Mouse (Mus musculus) liver, embryonic 11.5 days (tissue): ENCODE measurements around the gene Pnkp. TPM values are rescaled to one million over a fixed set of nuclear protein-coding genes. Genes with fewer than 3 reads are reported as not detected.

ENCODE experiments used
- ATAC-seq: fragments of 200-750 bp; cut with Nextera tagmentation; replicated peaks from 2 replicates; pipeline ENCODE4 v1.8.0; 2017; ENCODE audit warnings: moderate number of reproducible peaks, mild to moderate bottlenecking, moderate TSS enrichment, moderate library complexity; ENCODE audit not compliant: low FRiP score
- DNase-seq: peaks from one replicate; pipeline ENCODE4 v3.0.0-alpha.2; 2017; ENCODE audit warnings: low spot score
- H3K27ac ChIP-seq: fragments of 300-500 bp; sonication (generic); 2 replicates; pipeline ENCODE4 v1.5.1; 2014; ENCODE audit warnings: mild to moderate bottlenecking, low read depth, low read length, control low read depth
- H3K27me3 ChIP-seq: fragments of 300-500 bp; sonication (generic); replicated peaks from 2 replicates; pipeline ENCODE4 v1.6.1; 2014; ENCODE audit warnings: low read length, mixed read lengths; ENCODE audit not compliant: control insufficient read depth, insufficient read depth
- H3K36me3 ChIP-seq: fragments of 300-500 bp; sonication (generic); 2 replicates; pipeline ENCODE4 v1.6.1; 2014; ENCODE audit warnings: mild to moderate bottlenecking, low read length, moderate library complexity, mixed read lengths; ENCODE audit not compliant: control insufficient read depth, insufficient read depth
- H3K4me1 ChIP-seq: fragments of 300-500 bp; sonication (generic); replicated peaks from 2 replicates; pipeline ENCODE4 v1.6.1; 2014; ENCODE audit warnings: low read length, mixed read lengths; ENCODE audit not compliant: control insufficient read depth, insufficient read depth
- H3K4me2 ChIP-seq: fragments of 300-500 bp; sonication (generic); 2 replicates; pipeline ENCODE4 v1.6.1; 2014; ENCODE audit warnings: mild to moderate bottlenecking, control low read depth, moderate library complexity
- H3K4me3 ChIP-seq: fragments of 300-500 bp; sonication (generic); 2 replicates; pipeline ENCODE4 v1.5.1; 2014; ENCODE audit warnings: low read depth, low read length, control low read depth
- H3K9ac ChIP-seq: fragments of 300-500 bp; sonication (generic); 2 replicates; pipeline ENCODE4 v1.6.1; 2014; ENCODE audit warnings: low read depth, low read length, control low read depth
- H3K9me3 ChIP-seq: fragments of 300-500 bp; sonication (generic); 2 replicates; pipeline ENCODE4 v1.6.1; 2016; ENCODE audit warnings: low read length, inconsistent platforms, mixed read lengths; ENCODE audit not compliant: control insufficient read depth
- WGBS: fragments of 180-500 bp; shearing (Covaris S2); extraction: QIAGEN DNeasy Blood & Tissue Kit; methylation state at CpG from one replicate; pipeline ENCODE4 v1.1.7; 2014; 5-methylcytosine and 5-hydroxymethylcytosine counted together
- polyA plus RNA-seq: library from polyadenylated mRNA; unstranded; fragments of >200 nt; fragmentation: Nextera tagmentation; extraction: Ambion mirVana; gene quantifications from 2 replicates; pipeline ENCODE4 v1.2.1, GENCODE M21; 2014

The Pnkp gene
- polyA plus RNA-seq, 1 experiment from 2014 or later, result 32.5 TPM

DNA sequence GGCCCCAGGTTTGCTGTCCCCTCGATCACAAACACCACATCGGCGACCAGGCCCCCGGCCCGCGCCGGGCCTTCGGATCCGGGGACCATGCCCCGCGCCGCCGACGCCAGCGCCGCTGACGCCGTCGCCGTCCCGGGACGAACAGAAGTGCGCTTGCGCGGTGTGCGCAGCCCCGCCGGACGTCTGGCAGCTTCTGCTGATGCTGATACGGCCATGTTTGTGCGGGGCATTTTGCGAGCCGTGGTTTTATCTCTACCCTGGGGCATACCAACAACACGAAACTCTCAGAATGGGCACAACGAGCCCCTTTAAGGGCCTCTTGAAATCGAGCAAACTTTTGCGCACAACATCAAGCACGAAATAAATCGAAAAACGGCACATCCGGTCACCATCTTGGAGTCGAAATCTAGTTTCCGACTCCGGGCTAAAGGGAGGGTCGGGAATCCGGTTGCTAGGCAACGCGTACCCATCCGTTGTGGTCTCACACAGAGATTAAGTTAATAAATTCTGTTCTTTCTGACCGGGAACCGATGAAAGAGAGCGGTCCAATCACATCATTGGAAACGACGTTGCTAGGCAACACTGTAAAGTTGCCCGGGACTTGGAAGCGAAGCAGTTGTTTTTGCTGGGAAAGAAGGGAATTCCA is 35.5 kb downstream of the Pnkp start, which contains the start of gene Med25:
TSS of gene Med25 (minus strand) at position 437 of the 646 bp plus-strand sequence.
- peak within 1 kb of the TSS; percentile 95 for H3K4me2 ChIP-seq
- no peaks in the 10 kb centered on the region for H3K9me3 ChIP-seq
- no peaks in the 10 kb centered on the region; the same call in 1 of the 2 replicates for H3K36me3 ChIP-seq
- under 1% methylated on average over 56 of the region's 56 CpGs for whole genome bisulfite sequencing
- H3K9ac ChIP-seq, result peak within 1 kb of the TSS; percentile 92
- peak within 1 kb of the TSS; percentile 79 for H3K4me3 ChIP-seq
- ATAC-seq, result peak; percentile 76
- peaks cover 33% of the 10 kb centered on the region for H3K4me1 ChIP-seq
- peak within 1 kb of the TSS; percentile 78 for H3K27ac ChIP-seq
- peak; percentile 87 for DNase-seq
- no peaks in the 10 kb centered on the region for H3K27me3 ChIP-seq

DNA sequence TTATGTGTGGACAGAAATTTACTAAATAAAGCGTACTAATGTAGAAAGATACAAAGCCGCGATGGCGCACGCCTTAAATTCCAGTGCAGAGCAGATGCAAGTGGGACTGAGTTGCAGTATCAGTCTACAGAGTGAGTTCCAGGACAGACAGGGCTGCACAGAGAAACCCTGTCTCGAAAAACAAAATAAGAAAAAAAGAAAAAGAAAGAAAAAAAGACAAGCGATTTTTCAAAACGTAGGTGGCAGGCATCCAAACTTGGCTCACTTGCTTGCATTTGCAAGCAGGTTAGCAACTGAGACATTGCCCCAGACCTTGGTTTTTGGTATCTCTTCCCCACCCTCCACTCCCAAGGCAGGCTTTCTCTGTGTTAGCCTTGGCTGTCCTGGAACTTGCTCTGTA is 36.3 kb downstream of the Pnkp start:
- ATAC-seq (no peak), DNase-seq (no peak)
- H3K4me2 ChIP-seq, result peak overlapping the region; percentile 95
- H3K4me3 ChIP-seq, result peak overlapping the region; percentile 79; the same call in 1 of the 2 replicates
- peak overlapping the region; percentile 30 for H3K27ac ChIP-seq
- no peaks in the 10 kb centered on the region; the same call in 1 of the 2 replicates for H3K36me3 ChIP-seq
- peaks cover 35% of the 10 kb centered on the region for H3K4me1 ChIP-seq
- 33% methylated on average over 8 of the region's 8 CpGs for WGBS
- H3K9ac ChIP-seq, result 0 out of 2 replicates have a peak overlapping the region, but pooled peaks have one; percentile 10
- H3K9me3 ChIP-seq, result no peaks in the 10 kb centered on the region
- H3K27me3 ChIP-seq, result no peaks in the 10 kb centered on the region

DNA sequence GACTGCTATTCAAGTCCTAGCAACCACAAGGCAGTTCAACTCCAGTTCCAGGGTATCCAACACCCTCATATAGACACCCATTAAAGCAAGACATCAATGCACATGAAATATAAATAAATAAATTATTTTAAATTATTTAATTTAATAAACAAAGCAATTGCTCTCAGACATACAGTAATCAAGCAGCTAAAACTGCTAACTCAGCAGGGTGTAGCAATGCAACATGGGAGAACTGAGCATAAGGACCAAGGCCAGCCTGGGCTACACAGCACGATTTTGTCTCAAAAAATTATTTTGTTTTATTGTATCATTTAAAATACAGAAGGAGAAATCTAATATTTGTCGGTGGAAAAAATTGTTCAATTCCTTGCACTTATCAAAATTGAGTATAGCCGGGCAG is 37.2 kb downstream of the Pnkp start:
- H3K4me1 ChIP-seq, result peaks cover 38% of the 10 kb centered on the region
- H3K36me3 ChIP-seq, result peaks cover 5% of the 10 kb centered on the region; the same call in 1 of the 2 replicates
- H3K9ac ChIP-seq, result no peak overlapping the region
- ATAC-seq (no peak), DNase-seq (no peak)
- H3K27me3 ChIP-seq, result no peaks in the 10 kb centered on the region
- H3K27ac ChIP-seq, result no peak overlapping the region
- no peaks in the 10 kb centered on the region for H3K9me3 ChIP-seq
- no peak overlapping the region for H3K4me2 ChIP-seq
- WGBS, result 77% methylated on average over 3 of the region's 3 CpGs
- H3K4me3 ChIP-seq, result no peak overlapping the region

DNA sequence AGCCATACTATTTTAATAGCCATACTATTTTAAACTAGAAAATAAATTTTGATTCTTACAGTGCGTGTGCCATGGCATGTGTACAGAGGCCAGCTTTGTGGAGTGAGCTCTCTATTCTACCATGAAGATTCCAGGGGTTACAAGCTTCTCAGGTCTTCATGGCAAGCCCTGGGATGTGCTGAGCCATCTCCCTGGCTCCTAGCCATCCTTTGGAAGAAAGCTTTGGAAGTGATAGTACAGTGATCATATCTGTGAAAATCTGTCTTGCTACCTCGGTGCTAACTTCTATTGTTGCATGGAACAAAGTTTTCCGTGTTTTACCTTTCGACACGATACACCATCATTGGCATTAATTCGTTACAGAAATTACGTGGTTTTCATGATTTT is 38.3 kb downstream of the Pnkp start:
- H3K27ac ChIP-seq, result 0 out of 2 replicates have a peak overlapping the region, but pooled peaks have one; percentile 30
- peaks cover 39% of the 10 kb centered on the region for H3K4me1 ChIP-seq

DNA sequence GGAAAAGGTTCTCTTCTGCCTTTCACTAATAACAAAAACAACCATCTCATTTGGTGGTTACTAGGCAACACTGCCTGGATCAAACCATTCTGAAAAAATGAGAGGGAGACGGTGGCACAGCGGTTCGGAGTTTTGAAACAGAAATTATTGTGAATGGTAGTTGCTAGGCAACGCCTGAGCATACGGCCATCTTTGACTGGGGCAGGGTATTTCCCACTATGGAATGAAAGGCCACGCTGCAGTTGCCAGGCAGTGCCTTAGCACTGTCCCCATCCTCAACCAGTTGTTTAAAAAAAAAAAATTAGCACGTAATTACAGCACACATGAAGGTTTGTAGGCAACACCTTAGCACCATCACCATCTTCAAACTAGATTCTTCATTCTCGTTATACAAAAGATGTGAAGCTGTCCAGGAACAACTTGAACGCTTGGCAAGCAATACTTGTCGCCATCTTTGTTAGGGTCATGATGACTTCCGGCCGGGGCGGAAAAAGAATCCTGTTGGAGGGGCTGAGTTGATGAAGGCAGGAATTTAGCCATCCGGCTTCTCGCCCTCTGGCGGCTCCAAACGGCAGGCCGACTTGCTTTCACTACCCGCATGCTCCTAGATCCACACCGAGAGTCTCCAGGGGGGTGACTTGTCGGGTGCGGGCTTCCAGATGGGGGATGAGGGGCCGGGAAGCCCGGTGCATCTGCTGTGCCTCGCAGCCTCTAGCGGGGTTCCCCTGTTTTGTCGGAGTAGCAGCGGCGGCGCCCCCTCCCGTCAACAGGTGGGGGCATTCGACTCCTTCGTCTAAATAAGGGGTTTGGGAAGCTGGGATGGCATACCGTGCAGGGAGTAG is 38.9 kb downstream of the Pnkp start, which contains the start of gene Fuz:
TSS of gene Fuz (plus strand) at position 487 of the 842 bp plus-strand sequence.
- DNase-seq, result peak; percentile 84
- Histone ChIP-seq H3K9ac (peak within 1 kb of the TSS; percentile 83), H3K36me3 (peaks cover 18% of the 10 kb centered on the region; the same call in 1 of the 2 replicates), H3K4me1 (peaks cover 38% of the 10 kb centered on the region), H3K4me3 (peak within 1 kb of the TSS; percentile 76), H3K9me3 (no peaks in the 10 kb centered on the region), H3K27ac (peak within 1 kb of the TSS; percentile 76), H3K27me3 (no peaks in the 10 kb centered on the region), H3K4me2 (peak within 1 kb of the TSS; percentile 86)
- 2% methylated on average over 34 of the region's 34 CpGs for WGBS
- ATAC-seq, result peak; percentile 46

More for the DNA sequence above, 38.3 kb downstream of the Pnkp start:
- Histone ChIP-seq H3K36me3 (peaks cover 12% of the 10 kb centered on the region; the same call in 1 of the 2 replicates), H3K9me3 (no peaks in the 10 kb centered on the region), H3K4me3 (peak overlapping the region; percentile 76), H3K4me2 (peak overlapping the region; percentile 86), H3K9ac (no peak overlapping the region), H3K27me3 (no peaks in the 10 kb centered on the region)
- 81% methylated on average over 7 of the region's 7 CpGs for WGBS
- no peak for ATAC-seq
- no peak for DNase-seq

DNA sequence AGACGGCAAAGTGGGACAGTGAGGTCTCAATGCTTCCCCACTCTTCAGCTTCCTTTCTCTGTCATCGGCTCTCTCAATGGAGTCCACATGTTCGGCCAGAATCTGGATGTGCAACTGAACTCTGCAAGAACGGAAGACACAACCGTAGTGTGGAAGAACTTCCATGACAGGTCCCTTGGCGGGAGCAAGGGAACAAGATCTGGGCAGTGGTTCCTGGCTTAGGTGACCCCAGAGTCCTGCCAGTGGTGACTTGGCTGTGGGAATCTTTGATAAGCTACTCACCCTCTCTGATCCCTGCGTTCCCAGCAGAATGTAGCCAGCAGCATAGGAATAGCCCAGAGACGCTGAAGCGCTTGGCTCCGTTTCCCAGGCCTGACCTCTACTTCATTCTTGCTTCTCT is 39.6 kb downstream of the Pnkp start:
- H3K27ac ChIP-seq, result peak overlapping the region; percentile 76
- ATAC-seq, result no peak
- no peaks in the 10 kb centered on the region for H3K9me3 ChIP-seq
- peak overlapping the region; percentile 86 for H3K4me2 ChIP-seq
- peak overlapping the region; percentile 76 for H3K4me3 ChIP-seq
- no peaks in the 10 kb centered on the region for H3K27me3 ChIP-seq
- DNase-seq, result no peak
- peaks cover 20% of the 10 kb centered on the region; the same call in 1 of the 2 replicates for H3K36me3 ChIP-seq
- 43% methylated on average over 10 of the region's 10 CpGs for WGBS
- H3K4me1 ChIP-seq, result peaks cover 38% of the 10 kb centered on the region
- H3K9ac ChIP-seq, result peak overlapping the region; percentile 83

DNA sequence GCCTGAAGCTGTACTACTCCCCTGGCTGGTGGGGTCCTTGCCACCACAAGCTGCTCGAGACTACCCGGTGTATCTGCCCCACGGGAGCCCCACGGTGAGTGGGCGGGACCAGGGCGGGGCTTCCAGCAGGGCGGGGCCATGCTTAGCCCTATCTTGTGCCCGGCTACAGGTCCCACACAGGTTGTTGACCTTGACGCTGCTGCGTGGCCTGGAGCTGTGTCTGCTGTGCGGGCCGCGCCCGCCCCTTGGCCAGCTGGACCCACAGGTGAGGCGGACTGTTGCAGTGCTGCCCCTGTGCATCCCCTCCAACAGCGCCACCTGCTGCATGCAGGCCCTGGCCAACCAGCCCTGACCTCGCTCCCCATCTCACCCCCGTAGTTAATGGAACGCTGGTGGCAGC is 41.7 kb downstream of the Pnkp start:
- peaks cover 30% of the 10 kb centered on the region for H3K36me3 ChIP-seq

DNA sequence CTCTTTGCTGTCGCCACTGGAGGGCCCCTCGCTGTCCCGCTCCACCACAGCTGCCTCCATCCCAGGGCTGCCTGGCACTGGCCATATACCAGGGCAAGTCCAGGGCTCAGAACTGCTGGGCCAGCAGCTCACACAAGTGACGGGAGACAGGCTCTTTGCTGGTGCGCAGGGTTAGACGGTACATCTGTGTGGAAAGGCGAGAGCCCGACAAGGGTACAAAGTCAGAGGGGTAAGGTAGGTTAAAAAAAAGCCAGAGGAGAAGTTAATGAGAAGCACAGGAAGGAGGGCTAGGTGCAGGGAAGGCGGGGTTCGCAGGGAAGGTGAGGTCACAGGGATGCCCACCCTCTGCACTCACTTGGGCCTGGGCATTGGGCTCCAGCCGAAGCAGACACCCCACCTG is 43.7 kb downstream of the Pnkp start:
- no peak for ATAC-seq
- no peak overlapping the region for H3K27ac ChIP-seq
- no peak for DNase-seq
- no peak overlapping the region for H3K9ac ChIP-seq
- peaks cover 48% of the 10 kb centered on the region for H3K36me3 ChIP-seq
- H3K9me3 ChIP-seq, result no peaks in the 10 kb centered on the region
- no peak overlapping the region for H3K4me2 ChIP-seq
- no peaks in the 10 kb centered on the region for H3K27me3 ChIP-seq
- no peak overlapping the region for H3K4me3 ChIP-seq
- 91% methylated on average over 11 of the region's 11 CpGs for WGBS
- peaks cover 36% of the 10 kb centered on the region for H3K4me1 ChIP-seq

More for the DNA sequence above, 41.7 kb downstream of the Pnkp start:
- Histone ChIP-seq H3K4me2 (peak overlapping the region; percentile 16; the same call in 1 of the 2 replicates), H3K9me3 (no peaks in the 10 kb centered on the region), H3K4me3 (0 out of 2 replicates have a peak overlapping the region, but pooled peaks have one; percentile 19), H3K27ac (peak overlapping the region; percentile 39), H3K4me1 (peaks cover 39% of the 10 kb centered on the region), H3K27me3 (no peaks in the 10 kb centered on the region), H3K9ac (no peak overlapping the region)
- DNase-seq (no peak), ATAC-seq (peak; percentile 27)
- 40% methylated on average over 19 of the region's 19 CpGs for WGBS
